Mouse (Mus musculus): ENCODE measurements around the gene Ehd4. TPM values are rescaled to one million over a fixed set of nuclear protein-coding genes. Genes with fewer than 3 reads are reported as not detected.

Gene Ehd4
- polyA plus RNA-seq, 1 experiment from 2014 or later: 17.2 TPM

DNA sequence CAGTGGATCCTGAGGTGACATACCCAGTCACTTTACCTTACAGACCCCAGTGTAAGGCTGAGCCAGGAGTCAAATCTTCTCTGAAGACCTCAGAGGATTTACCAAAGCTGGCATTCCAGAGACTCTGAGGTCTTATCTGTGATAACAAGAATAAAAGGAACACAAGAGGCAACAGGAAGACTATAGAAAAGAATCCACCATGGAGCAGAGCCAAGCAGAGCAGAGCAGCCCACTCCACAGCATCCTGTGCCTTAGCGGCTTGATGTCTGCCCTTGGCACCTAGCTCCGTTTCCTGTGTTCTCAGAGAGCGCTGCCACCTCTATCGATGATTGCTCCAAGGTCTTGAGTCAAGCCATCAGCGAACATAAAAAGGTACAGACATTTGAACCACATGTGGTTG lies 14.1 kb downstream of the Ehd4 start:
- Histone ChIP-seq H3K4me2 (replicated peaks) (no peak overlapping the region), H3K4me3 (no peak overlapping the region), H3K9ac (no peak overlapping the region), H3K27me3 (no peaks in the 10 kb centered on the region), H3K4me1 (no peaks in the 10 kb centered on the region), H3K36me3 (no peaks in the 10 kb centered on the region), H3K9me3 (replicated peaks) (no peaks in the 10 kb centered on the region), H3K27ac (no peak overlapping the region)
- 88% methylated on average over 5 of the region's 5 CpGs for WGBS
- no peak for ATAC-seq (ENCODE audit: low FRiP score)

DNA sequence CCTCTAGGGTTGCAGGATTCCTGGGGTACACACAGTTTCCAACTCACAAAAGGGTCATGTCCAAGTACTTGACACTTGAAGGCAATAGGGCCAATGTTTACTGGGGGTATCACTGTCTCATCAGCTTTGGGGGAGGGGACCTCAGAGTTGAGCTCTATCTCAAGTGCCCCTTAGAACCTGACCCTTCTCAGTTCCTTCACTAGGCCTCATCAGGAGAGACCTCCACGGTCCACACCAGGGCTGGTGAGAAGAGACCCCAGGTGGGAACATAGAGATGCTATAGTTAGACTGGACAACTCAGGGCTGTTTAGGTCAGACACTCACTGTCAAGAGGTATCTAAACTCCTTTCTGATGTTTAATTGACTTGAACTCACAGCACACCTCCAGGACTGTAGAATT lies 15.3 kb downstream of the Ehd4 start:
- Histone ChIP-seq H3K9ac (no peak overlapping the region), H3K27ac (no peak overlapping the region), H3K9me3 (replicated peaks) (no peaks in the 10 kb centered on the region), H3K4me3 (no peak overlapping the region), H3K4me1 (no peaks in the 10 kb centered on the region; the same call in 1 of the 2 replicates), H3K4me2 (replicated peaks) (no peak overlapping the region), H3K27me3 (no peaks in the 10 kb centered on the region), H3K36me3 (no peaks in the 10 kb centered on the region)
- ATAC-seq (ENCODE audit: low FRiP score): no peak
- 88% methylated on average over 1 of the region's 1 CpGs for WGBS

DNA sequence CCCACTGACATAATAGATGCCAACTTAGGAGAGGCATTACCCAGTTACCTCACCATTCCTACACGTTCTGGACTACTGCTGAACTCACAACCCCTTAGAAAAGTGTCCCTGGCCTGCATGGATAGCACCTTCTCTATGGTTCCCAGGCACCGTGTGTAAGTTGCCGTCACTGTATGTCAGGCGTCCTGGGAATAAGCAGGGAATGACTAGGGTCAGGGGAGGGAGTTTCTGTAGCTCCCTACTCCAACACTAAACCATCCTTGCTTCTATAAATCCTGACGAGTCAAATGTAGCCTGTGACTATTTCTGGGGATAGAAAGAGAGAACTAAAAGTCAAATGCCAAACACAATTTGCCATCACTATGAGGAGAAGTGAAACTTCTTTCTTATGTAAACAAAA lies 17.1 kb downstream of the Ehd4 start:
- Histone ChIP-seq H3K9me3 (replicated peaks) (no peaks in the 10 kb centered on the region), H3K27ac (no peak overlapping the region), H3K36me3 (no peaks in the 10 kb centered on the region), H3K4me1 (no peaks in the 10 kb centered on the region; the same call in 1 of the 2 replicates), H3K4me3 (no peak overlapping the region), H3K4me2 (replicated peaks) (no peak overlapping the region), H3K9ac (no peak overlapping the region), H3K27me3 (no peaks in the 10 kb centered on the region)
- 74% methylated on average over 5 of the region's 5 CpGs for WGBS
- no peak for ATAC-seq (ENCODE audit: low FRiP score)

DNA sequence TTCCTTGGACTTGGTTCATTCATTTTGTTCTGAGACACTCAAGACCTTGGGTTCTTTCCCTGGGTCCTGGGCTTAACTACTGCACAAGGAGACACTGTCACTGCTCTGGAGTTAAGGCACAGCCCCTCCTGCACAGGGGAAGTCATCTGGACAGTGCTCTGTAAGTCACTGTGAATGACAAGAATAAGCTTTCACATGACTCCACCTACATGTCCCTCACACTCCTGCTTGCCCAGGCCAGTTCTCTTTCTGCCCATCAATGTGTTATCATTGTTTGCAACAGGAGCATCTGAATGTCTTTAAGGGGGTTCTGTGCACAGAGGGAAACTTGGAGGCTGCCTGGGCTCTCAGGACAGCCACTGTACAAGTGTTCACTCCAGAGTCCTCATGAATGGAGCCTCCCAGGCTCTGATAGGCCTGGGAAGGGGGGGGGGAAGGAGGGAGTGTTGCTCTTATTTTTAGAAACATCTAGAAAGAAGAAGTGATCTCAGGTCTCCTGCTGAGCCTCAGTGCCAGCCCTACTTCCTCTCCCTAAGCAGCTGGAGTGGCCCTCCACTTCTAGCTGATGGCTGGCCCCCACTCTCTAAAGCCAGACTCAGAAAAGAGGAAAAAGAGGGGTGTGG lies 19.8 kb downstream of the Ehd4 start:
- Histone ChIP-seq H3K4me3 (no peak overlapping the region), H3K27me3 (no peaks in the 10 kb centered on the region), H3K4me2 (replicated peaks) (no peak overlapping the region), H3K9me3 (replicated peaks) (no peaks in the 10 kb centered on the region), H3K4me1 (no peaks in the 10 kb centered on the region; the same call in 1 of the 2 replicates), H3K27ac (no peak overlapping the region), H3K9ac (no peak overlapping the region), H3K36me3 (no peaks in the 10 kb centered on the region)
- no peak for ATAC-seq (ENCODE audit: low FRiP score)

DNA sequence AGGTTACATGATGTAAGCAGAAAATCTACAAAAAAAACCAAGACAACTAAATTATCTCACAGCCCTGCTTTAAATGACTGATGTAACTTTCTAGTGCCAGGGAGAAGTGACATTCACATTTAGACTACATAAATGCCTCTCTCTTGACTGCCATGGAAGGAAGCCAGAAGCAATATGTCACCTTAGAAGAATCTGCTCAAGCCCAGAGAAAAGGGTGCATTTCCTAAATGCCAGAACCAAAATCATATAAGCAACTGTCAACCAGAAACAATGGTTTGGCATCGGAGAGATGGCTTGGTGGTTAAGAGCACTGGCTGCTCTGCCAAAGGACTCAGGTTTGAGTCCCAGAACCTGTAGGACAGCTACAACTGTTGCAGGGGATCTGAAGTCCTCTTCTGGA lies 22.5 kb downstream of the Ehd4 start:
- Histone ChIP-seq H3K27me3 (no peaks in the 10 kb centered on the region), H3K4me1 (peaks cover 3% of the 10 kb centered on the region; the same call in 1 of the 2 replicates), H3K4me3 (no peak overlapping the region), H3K27ac (no peak overlapping the region), H3K36me3 (no peaks in the 10 kb centered on the region), H3K4me2 (replicated peaks) (no peak overlapping the region), H3K9me3 (replicated peaks) (no peaks in the 10 kb centered on the region), H3K9ac (no peak overlapping the region)
- 81% methylated on average over 1 of the region's 1 CpGs for WGBS
- ATAC-seq (ENCODE audit: low FRiP score): no peak

DNA sequence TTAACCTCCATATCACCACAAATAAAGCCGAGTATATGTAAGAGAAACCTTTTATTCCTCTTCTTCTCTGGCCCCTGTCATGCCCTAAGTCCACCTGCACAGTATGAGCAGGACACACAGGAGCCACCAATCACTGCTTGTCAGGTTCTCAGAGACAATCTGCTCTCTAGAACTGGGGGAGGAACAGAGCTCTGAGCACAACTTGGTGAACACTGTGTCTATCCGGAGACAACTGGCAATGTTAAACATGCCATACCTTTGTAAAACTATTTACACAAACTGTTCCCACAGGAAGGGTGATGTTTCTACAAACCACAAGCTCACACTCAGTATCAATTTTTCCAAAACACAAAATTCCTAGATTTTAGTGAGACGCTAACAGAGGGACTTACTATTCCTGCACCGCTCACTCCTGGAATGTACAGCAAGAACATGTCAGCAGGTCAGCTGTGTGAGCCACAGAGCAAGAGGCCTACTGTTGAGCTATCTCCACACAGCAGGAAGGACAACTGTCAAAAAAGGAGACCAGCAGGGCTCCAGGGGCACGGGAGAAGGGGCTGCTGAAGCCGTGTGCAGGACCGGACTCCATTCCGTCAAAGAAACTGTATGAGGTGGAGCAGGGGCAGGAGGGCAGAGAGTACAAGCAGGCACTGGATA lies 25.0 kb downstream of the Ehd4 start:
- ATAC-seq (ENCODE audit: low FRiP score): no peak
- WGBS: 64% methylated on average over 8 of the region's 8 CpGs
- Histone ChIP-seq H3K27ac (peak overlapping the region; percentile 23; the same call in 1 of the 2 replicates), H3K4me1 (0 out of 2 replicates have a peak, but pooled peaks cover 3% of the 10 kb centered on the region), H3K27me3 (no peaks in the 10 kb centered on the region), H3K9me3 (replicated peaks) (no peaks in the 10 kb centered on the region), H3K36me3 (no peaks in the 10 kb centered on the region), H3K9ac (no peak overlapping the region), H3K4me2 (replicated peaks) (no peak overlapping the region), H3K4me3 (no peak overlapping the region)

DNA sequence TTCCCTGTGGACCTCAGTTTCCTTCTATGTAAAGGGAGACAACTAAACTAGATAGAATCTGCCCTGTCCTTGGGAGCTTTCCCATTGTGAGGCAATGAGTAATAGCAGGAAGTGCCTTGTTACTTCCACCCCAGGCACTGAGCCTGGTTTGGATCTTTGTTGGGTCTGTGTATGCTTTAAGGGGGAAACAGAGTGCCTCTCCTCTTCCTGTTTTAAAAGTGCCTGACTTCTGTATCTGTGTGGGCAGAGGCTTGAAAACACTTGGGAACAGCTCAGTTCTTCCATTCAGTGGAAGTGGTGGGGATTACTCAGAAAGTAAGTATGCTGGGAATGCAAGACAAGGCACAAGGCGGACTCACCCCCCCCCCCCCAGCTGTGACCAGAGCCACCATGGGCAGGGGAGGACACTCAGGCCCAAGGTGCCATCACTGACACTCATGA lies 25.8 kb downstream of the Ehd4 start:
- Histone ChIP-seq H3K9me3 (replicated peaks) (no peaks in the 10 kb centered on the region), H3K4me2 (replicated peaks) (no peak overlapping the region), H3K27me3 (no peaks in the 10 kb centered on the region), H3K9ac (no peak overlapping the region), H3K4me1 (0 out of 2 replicates have a peak, but pooled peaks cover 3% of the 10 kb centered on the region), H3K27ac (no peak overlapping the region), H3K36me3 (no peaks in the 10 kb centered on the region), H3K4me3 (no peak overlapping the region)
- 75% methylated on average over 1 of the region's 1 CpGs for WGBS
- no peak for ATAC-seq (ENCODE audit: low FRiP score)

DNA sequence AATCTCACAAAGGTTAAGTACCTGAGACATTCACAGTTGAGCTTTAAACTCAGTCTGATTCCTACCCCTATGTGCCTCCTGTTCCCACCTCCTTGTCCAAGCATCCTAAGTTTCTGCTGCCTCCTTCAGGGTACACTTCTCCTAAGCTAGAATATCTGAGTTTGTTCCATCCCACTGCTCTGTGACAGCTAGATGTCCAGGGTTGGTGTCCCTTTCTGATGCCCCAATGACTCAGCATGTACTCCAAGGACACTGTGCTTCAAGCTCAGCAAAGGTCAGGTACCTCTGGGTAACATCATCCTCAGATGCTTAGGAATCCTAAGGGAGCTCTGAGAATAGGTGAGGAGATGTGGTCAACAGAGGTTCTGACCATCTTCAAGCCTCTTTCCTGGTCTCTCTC lies 26.4 kb downstream of the Ehd4 start:
- Histone ChIP-seq H3K36me3 (no peaks in the 10 kb centered on the region), H3K27ac (no peak overlapping the region), H3K27me3 (no peaks in the 10 kb centered on the region), H3K4me3 (no peak overlapping the region), H3K4me2 (replicated peaks) (no peak overlapping the region), H3K4me1 (0 out of 2 replicates have a peak, but pooled peaks cover 3% of the 10 kb centered on the region), H3K9me3 (replicated peaks) (no peaks in the 10 kb centered on the region), H3K9ac (no peak overlapping the region)
- ATAC-seq (ENCODE audit: low FRiP score): no peak

DNA sequence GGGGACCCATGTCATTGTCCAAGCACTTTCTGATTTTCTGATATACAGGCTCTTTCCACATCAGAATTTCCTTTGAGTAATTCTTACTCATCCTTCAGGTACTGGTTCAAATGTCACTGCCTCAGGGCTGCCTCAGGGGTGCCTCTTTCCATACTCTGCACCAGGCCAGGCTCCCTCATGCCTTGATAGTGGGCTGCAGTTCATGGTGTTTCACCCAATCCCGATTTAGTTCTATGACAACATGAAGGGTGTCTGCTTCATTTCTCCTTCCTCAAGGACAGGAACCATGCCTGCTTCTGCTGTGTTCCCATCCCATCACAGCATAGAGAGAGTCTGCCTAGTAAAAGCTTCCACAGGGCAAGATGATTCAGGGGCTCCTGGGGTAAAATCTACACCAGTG lies 27.5 kb downstream of the Ehd4 start:
- Histone ChIP-seq H3K4me3 (no peak overlapping the region), H3K27me3 (no peaks in the 10 kb centered on the region), H3K27ac (no peak overlapping the region), H3K4me2 (replicated peaks) (no peak overlapping the region), H3K36me3 (no peaks in the 10 kb centered on the region), H3K9me3 (replicated peaks) (no peaks in the 10 kb centered on the region), H3K9ac (no peak overlapping the region), H3K4me1 (0 out of 2 replicates have a peak, but pooled peaks cover 3% of the 10 kb centered on the region)
- no peak for ATAC-seq (ENCODE audit: low FRiP score)
- 91% methylated on average over 1 of the region's 1 CpGs for WGBS

DNA sequence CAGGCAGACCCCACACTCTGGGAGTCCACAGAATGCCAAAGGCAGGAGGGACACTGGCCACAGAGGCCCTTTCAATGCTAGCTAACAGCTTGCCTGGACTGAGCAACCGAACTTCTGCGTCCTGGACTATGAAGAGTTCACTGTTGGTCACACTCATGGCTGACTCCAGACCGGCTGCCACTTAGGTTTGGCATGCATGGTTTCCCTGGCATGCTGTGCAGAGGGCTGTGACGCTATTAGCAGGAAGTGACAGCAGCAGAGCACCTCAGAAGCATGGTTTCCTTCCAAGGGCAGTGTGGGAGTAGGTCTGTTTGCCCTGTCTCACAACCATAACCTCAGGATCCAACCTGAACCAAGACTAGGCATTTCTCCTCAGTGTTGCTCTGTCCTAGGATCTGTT lies 28.0 kb downstream of the Ehd4 start:
- no peak for ATAC-seq (ENCODE audit: low FRiP score)
- no peak overlapping the region for H3K9ac ChIP-seq
- H3K36me3 ChIP-seq: no peaks in the 10 kb centered on the region
- H3K27me3 ChIP-seq: no peaks in the 10 kb centered on the region
- H3K27ac ChIP-seq: no peak overlapping the region
- WGBS: 87% methylated on average over 4 of the region's 4 CpGs
- no peaks in the 10 kb centered on the region for H3K9me3 ChIP-seq (replicated peaks)
- H3K4me1 ChIP-seq: 0 out of 2 replicates have a peak, but pooled peaks cover 3% of the 10 kb centered on the region
- no peak overlapping the region for H3K4me3 ChIP-seq
- no peak overlapping the region for H3K4me2 ChIP-seq (replicated peaks)

DNA sequence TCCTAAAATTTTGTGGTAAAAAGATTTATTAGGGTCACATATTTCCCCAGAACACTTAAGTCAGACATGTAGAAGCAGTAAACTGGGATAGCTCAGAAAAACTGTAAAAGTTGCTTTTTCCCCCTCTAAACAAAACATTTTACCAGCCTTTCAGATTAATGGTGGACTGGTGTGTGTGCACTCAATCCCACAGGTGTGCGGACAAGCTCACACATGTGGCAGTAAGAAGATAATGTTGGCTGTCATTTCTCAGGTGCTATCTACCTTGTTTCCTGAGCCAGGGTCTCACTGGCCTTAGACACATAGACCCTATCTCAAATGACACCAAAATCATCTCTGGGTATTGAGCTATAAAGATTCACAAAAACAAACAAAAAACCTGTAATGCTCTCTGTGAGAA lies 28.9 kb downstream of the Ehd4 start:
- WGBS: 100% methylated on average over 1 of the region's 1 CpGs
- Histone ChIP-seq H3K27me3 (no peaks in the 10 kb centered on the region), H3K4me3 (no peak overlapping the region), H3K27ac (no peak overlapping the region), H3K9me3 (replicated peaks) (no peaks in the 10 kb centered on the region), H3K36me3 (no peaks in the 10 kb centered on the region), H3K9ac (no peak overlapping the region), H3K4me2 (replicated peaks) (no peak overlapping the region), H3K4me1 (0 out of 2 replicates have a peak, but pooled peaks cover 3% of the 10 kb centered on the region)
- ATAC-seq (ENCODE audit: low FRiP score): no peak

DNA sequence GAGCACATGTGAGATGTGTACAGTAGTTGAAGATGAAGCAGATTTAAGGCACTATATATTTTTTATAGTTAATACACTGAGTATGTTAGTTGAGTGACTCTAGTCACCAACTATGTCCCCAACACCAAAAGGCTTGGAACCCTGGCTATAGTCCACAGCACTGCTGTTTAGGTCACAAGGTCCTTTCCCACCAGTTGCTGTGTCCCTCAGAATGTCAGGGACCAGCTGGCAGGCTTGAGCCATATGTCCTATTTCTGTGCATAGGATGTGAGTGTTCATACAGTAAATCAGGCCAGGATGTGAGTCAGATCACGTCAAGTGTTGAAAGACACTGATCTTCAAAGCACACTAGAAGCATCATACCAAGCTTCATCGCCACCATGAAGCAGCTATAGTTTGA lies 29.5 kb downstream of the Ehd4 start:
- Histone ChIP-seq H3K4me3 (no peak overlapping the region), H3K36me3 (no peaks in the 10 kb centered on the region), H3K9me3 (replicated peaks) (no peaks in the 10 kb centered on the region), H3K27me3 (no peaks in the 10 kb centered on the region), H3K4me1 (0 out of 2 replicates have a peak, but pooled peaks cover 3% of the 10 kb centered on the region), H3K4me2 (replicated peaks) (no peak overlapping the region), H3K27ac (no peak overlapping the region), H3K9ac (no peak overlapping the region)
- ATAC-seq (ENCODE audit: low FRiP score): no peak
- 91% methylated on average over 2 of the region's 2 CpGs for WGBS

DNA sequence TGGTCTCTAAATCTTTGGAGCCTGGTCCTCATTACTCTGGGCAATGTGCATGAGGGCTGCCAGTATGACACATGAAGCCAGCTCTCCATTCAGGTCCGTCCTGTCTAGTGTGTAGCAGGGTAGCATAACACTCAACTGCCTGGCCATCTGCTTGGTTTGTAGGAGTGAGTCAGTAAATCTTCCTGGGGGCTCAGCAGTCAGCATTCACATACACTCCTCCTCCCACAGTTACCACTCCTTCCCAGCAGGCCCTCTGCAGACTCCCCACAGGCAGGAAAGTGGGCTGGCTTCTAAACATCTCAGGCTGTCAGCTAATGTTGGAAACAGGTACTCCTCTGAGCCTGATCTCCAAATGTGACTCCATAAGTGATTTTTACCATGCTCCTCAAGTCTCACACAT lies 30.3 kb downstream of the Ehd4 start:
- no peak for ATAC-seq (ENCODE audit: low FRiP score)
- H3K27ac ChIP-seq: no peak overlapping the region

More for the DNA sequence above, 30.3 kb downstream of the Ehd4 start:
- Histone ChIP-seq H3K36me3 (no peaks in the 10 kb centered on the region), H3K4me2 (replicated peaks) (no peak overlapping the region), H3K9me3 (replicated peaks) (no peaks in the 10 kb centered on the region), H3K9ac (no peak overlapping the region), H3K4me1 (0 out of 2 replicates have a peak, but pooled peaks cover under 1% of the 10 kb centered on the region), H3K27me3 (no peaks in the 10 kb centered on the region), H3K4me3 (no peak overlapping the region)
- 40% methylated on average over 1 of the region's 1 CpGs for WGBS

Data from hindbrain, embryonic 12.5 days (tissue).